Mouse (Mus musculus) cerebellum, adult 2 months (tissue): ENCODE results near the gene Efcab6. TPM values are rescaled to one million over a fixed set of nuclear protein-coding genes. Genes with fewer than 3 reads are reported as not detected.
A peak's percentile ranks its signal among the peaks of the same experiment; 100 is the strongest.

ENCODE experiments used
- DNase-seq, 2 experiments: peaks; one replicate each; pipeline ENCODE4 v3.0.0; 2021
- H3K27ac ChIP-seq: fragments of 200-500 bp; 2 replicates; pipeline ENCODE4 v1.5.1; 2012; ENCODE audit warnings: low read length, control low read depth, inconsistent platforms; ENCODE audit not compliant: insufficient read depth
- H3K27me3 ChIP-seq: fragments of 200-500 bp; 2 replicates; pipeline ENCODE4 v1.6.1; 2012; ENCODE audit warnings: inconsistent platforms, mild to moderate bottlenecking, low read length, moderate library complexity; ENCODE audit not compliant: control insufficient read depth, insufficient read depth
- H3K4me1 ChIP-seq: fragments of 200-500 bp; 2 replicates; pipeline ENCODE4 v1.6.1; 2011; ENCODE audit warnings: low read length; ENCODE audit not compliant: control insufficient read depth, insufficient read depth
- H3K4me3 ChIP-seq: fragments of 200-500 bp; replicated peaks from 2 replicates; pipeline ENCODE3; 2011; ENCODE audit warnings: mild to moderate bottlenecking, low read depth, low read length, control low read depth; ENCODE audit not compliant: insufficient read depth
- CTCF ChIP-seq: fragments of 200-500 bp; IDR thresholded peaks from 2 replicates; pipeline ENCODE4 v1.5.1; 2011; ENCODE audit warnings: low read depth, mild to moderate bottlenecking, control low read depth, low read length, moderate library complexity, borderline replicate concordance; ENCODE audit not compliant: insufficient read depth
- POLR2A ChIP-seq: fragments of 200-500 bp; IDR thresholded peaks from 2 replicates; pipeline ENCODE4 v1.6.1; 2011; ENCODE audit warnings: low read length, control low read depth, borderline replicate concordance; ENCODE audit not compliant: insufficient read depth
- WGBS: fragments of 180-500 bp; shearing (Covaris S2); methylation state at CpG from one replicate; pipeline ENCODE4 v1.1.7; 2018; 5-methylcytosine and 5-hydroxymethylcytosine counted together
- polyA plus RNA-seq: library from polyadenylated mRNA; depleted of rRNA; stranded (reverse); fragments of >200 nt; gene quantifications from 2 replicates; pipeline ENCODE4 v1.2.3, GENCODE M21; 2012

The Efcab6 gene
- polyA plus RNA-seq, 1 experiment = 0.70 TPM

- 25% methylated on average over 5 of the region's 5 CpGs for WGBS
- TF ChIP-seq POLR2A (no peak), CTCF (no peak)
- Histone ChIP-seq H3K27me3 (no peaks in the 10 kb centered on the region), H3K27ac (no peak overlapping the region), H3K4me1 (no peaks in the 10 kb centered on the region), H3K4me3 (no peak overlapping the region)
- DNase-seq = no peak
Observed at GRCm38 (mm10) chr15:83865626-83866025, 199.6 kb downstream of the Efcab6 start.

GRCm38 (mm10) chr15:83857129-83857528 lies 208.1 kb downstream of the Efcab6 start:
- H3K27me3 ChIP-seq = no peaks in the 10 kb centered on the region
- H3K4me3 ChIP-seq = no peak overlapping the region
- TF ChIP-seq CTCF = peak; percentile 89
- no peak for TF ChIP-seq POLR2A
- no peak overlapping the region for H3K27ac ChIP-seq
- DNase-seq = peak; percentile 51 to 75
- H3K4me1 ChIP-seq = 0 out of 2 replicates have a peak, but pooled peaks cover 3% of the 10 kb centered on the region
- 17% methylated on average over 8 of the region's 8 CpGs for WGBS

- H3K4me3 ChIP-seq = no peak overlapping the region
- H3K4me1 ChIP-seq = 0 out of 2 replicates have a peak, but pooled peaks cover 3% of the 10 kb centered on the region
- H3K27me3 ChIP-seq = no peaks in the 10 kb centered on the region
- TF ChIP-seq CTCF (no peak), POLR2A (no peak)
- H3K27ac ChIP-seq = no peak overlapping the region
- 7% methylated on average over 5 of the region's 5 CpGs for WGBS
- DNase-seq = no peak
Observed at GRCm38 (mm10) chr15:83853400-83853811, 211.8 kb downstream of the Efcab6 start.

GRCm38 (mm10) chr15:83848193-83848592 lies 217.0 kb downstream of the Efcab6 start:
- WGBS = 91% methylated on average over 9 of the region's 9 CpGs

GRCm38 (mm10) chr15:83847512-83847911 lies 217.7 kb downstream of the Efcab6 start:
- no peak overlapping the region for H3K27ac ChIP-seq
- DNase-seq = no peak
- H3K4me1 ChIP-seq = no peaks in the 10 kb centered on the region; the same call in 1 of the 2 replicates
- TF ChIP-seq CTCF (no peak), POLR2A (no peak)
- 66% methylated on average over 4 of the region's 4 CpGs for WGBS
- H3K27me3 ChIP-seq = no peaks in the 10 kb centered on the region
- no peak overlapping the region for H3K4me3 ChIP-seq

More at GRCm38 (mm10) chr15:83848193-83848592, 217.0 kb downstream of the Efcab6 start:
- Histone ChIP-seq H3K4me1 (0 out of 2 replicates have a peak, but pooled peaks cover 2% of the 10 kb centered on the region), H3K27me3 (no peaks in the 10 kb centered on the region), H3K4me3 (no peak overlapping the region), H3K27ac (no peak overlapping the region)
- DNase-seq = no peak
- TF ChIP-seq CTCF = no peak
- TF ChIP-seq POLR2A = no peak

GRCm38 (mm10) chr15:83846592-83846991 lies 218.6 kb downstream of the Efcab6 start:
- no peak for TF ChIP-seq CTCF
- no peak for TF ChIP-seq POLR2A

GRCm38 (mm10) chr15:83845734-83846133 lies 219.4 kb downstream of the Efcab6 start:
- no peak for TF ChIP-seq CTCF
- no peak overlapping the region for H3K4me3 ChIP-seq
- WGBS = 54% methylated on average over 11 of the region's 11 CpGs
- no peak for DNase-seq
- H3K27ac ChIP-seq = no peak overlapping the region
- no peaks in the 10 kb centered on the region for H3K27me3 ChIP-seq
- peaks cover 3% of the 10 kb centered on the region; the same call in 1 of the 2 replicates for H3K4me1 ChIP-seq

More at GRCm38 (mm10) chr15:83846592-83846991, 218.6 kb downstream of the Efcab6 start:
- Histone ChIP-seq H3K27me3 (no peaks in the 10 kb centered on the region), H3K27ac (no peak overlapping the region), H3K4me3 (no peak overlapping the region), H3K4me1 (no peaks in the 10 kb centered on the region; the same call in 1 of the 2 replicates)
- no peak for DNase-seq
- 68% methylated on average over 8 of the region's 8 CpGs for WGBS

- no peak for DNase-seq
- no peak overlapping the region for H3K27ac ChIP-seq
- WGBS = 18% methylated on average over 22 of the region's 22 CpGs
- TF ChIP-seq CTCF (no peak), POLR2A (no peak)
- H3K4me3 ChIP-seq = no peak overlapping the region
- H3K4me1 ChIP-seq = peaks cover 3% of the 10 kb centered on the region; the same call in 1 of the 2 replicates
- H3K27me3 ChIP-seq = no peaks in the 10 kb centered on the region
Observed at GRCm38 (mm10) chr15:83842915-83843789, 222.0 kb downstream of the Efcab6 start.
